In the genomic region with DNA sequence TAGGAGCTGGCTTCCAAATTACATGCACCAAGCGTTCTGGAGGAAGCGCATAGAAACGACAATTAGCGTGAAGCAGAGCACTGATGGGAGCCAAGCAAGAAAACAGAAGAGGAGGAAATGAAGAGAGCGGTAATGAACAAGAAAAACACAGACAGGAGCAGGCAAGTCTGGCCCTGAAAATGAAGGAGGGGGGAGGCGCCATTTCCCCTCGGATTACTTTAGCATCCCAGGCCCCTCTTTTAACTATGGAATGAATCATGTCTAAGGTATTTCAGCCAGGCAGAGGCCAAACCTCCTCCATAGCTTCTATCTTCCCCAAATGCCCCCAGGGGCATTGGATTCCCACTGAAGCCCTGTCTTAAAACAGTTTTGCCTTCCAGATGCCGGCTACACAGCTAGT, we compare ENCODE assay signal across 11 mouse cellular contexts.
DNase-seq lines count a peak whose midpoint lies in the region; ATAC-seq and TF ChIP-seq lines count a peak whose summit lies in the region.
"Had no signal": no experiment of that assay in that cellular context is flagged by ENCODE, and none has a peak within 500 bp of the region (broad histone marks: within the 10 kb centered on the region; RNA-seq: fewer than 3 reads in every experiment).

No protein-coding gene starts in this region.

- no peaks in the 10 kb centered on the region for H3K36me3 ChIP-seq in heart, embryonic 11.5 days (ENCODE audit: control insufficient read depth, insufficient read depth, low read length)
- no peaks in the 10 kb centered on the region for H3K36me3 ChIP-seq in limb, embryonic 11.5 days (ENCODE audit: control insufficient read depth, insufficient read depth, low read length)
- no peaks in the 10 kb centered on the region for H3K36me3 ChIP-seq in limb, embryonic 10.5 days
- no peaks in the 10 kb centered on the region for H3K36me3 ChIP-seq in hindbrain, postnatal 0 days (ENCODE audit: insufficient read depth, low read length)
- H3K36me3 ChIP-seq: liver, embryonic 13.5 days had no signal

- no peaks in the 10 kb centered on the region for H3K4me1 ChIP-seq in heart, embryonic 11.5 days (ENCODE audit: control insufficient read depth, insufficient read depth, low read length)
- H3K4me1 ChIP-seq in limb, embryonic 11.5 days (ENCODE audit: control insufficient read depth, insufficient read depth, low read length): no peaks in the 10 kb centered on the region
- peaks cover 6% of the 10 kb centered on the region for H3K4me1 ChIP-seq in limb, embryonic 10.5 days
- H3K4me1 ChIP-seq in hindbrain, postnatal 0 days (ENCODE audit: insufficient read depth, low read length): no peaks in the 10 kb centered on the region
- H3K4me1 ChIP-seq: liver, embryonic 13.5 days had no signal

- H3K27me3 ChIP-seq in heart, embryonic 11.5 days (ENCODE audit: control insufficient read depth, insufficient read depth, low read length): no peaks in the 10 kb centered on the region
- no peaks in the 10 kb centered on the region for H3K27me3 ChIP-seq in limb, embryonic 11.5 days (ENCODE audit: control insufficient read depth, insufficient read depth, low read length)
- no peaks in the 10 kb centered on the region for H3K27me3 ChIP-seq in limb, embryonic 10.5 days (ENCODE audit: low read depth, poor library complexity, severe bottlenecking)
- no peaks in the 10 kb centered on the region for H3K27me3 ChIP-seq in hindbrain, postnatal 0 days (ENCODE audit: insufficient read depth, low read length)
- H3K27me3 ChIP-seq: liver, embryonic 13.5 days had no signal

- no peak overlapping the region for H3K4me2 ChIP-seq in heart, embryonic 11.5 days
- H3K4me2 ChIP-seq in limb, embryonic 11.5 days (ENCODE audit: low read depth, severe bottlenecking): no peak overlapping the region
- no peak overlapping the region for H3K4me2 ChIP-seq in hindbrain, postnatal 0 days (ENCODE audit: low read depth, low read length)
- H3K4me2 ChIP-seq: liver, embryonic 13.5 days had no signal

- H3K9ac ChIP-seq in heart, embryonic 11.5 days (ENCODE audit: low read depth, low read length): no peak overlapping the region
- H3K9ac ChIP-seq in limb, embryonic 11.5 days (ENCODE audit: low read length): no peak overlapping the region
- H3K9ac ChIP-seq in hindbrain, postnatal 0 days (replicated peaks; ENCODE audit: low read length): no peak overlapping the region
- H3K9ac ChIP-seq: liver, embryonic 13.5 days had no signal

- peak overlapping the region; percentile 37; the same call in 1 of the 2 replicates for H3K27ac ChIP-seq in heart, embryonic 11.5 days (ENCODE audit: low read depth, low read length)
- no peak overlapping the region for H3K27ac ChIP-seq in limb, embryonic 11.5 days (replicated peaks; ENCODE audit: low read depth, low read length)
- no peak overlapping the region for H3K27ac ChIP-seq in limb, embryonic 10.5 days
- H3K27ac ChIP-seq in hindbrain, postnatal 0 days: no peak overlapping the region
- H3K27ac ChIP-seq: liver, embryonic 13.5 days had no signal

- intact Hi-C loops in heart, postnatal 25 days (cut with DNase I): no loop called here

- WGBS in heart, embryonic 11.5 days (ENCODE audit: insufficient replicate concordance): 46% methylated on average over 8 of the region's 8 CpGs
- 48% methylated on average over 8 of the region's 8 CpGs for WGBS in limb, embryonic 11.5 days
- WGBS in limb, embryonic 10.5 days: 62% methylated on average over 8 of the region's 8 CpGs
- WGBS in hindbrain, postnatal 0 days: 36% methylated on average over 8 of the region's 8 CpGs

- H3K4me3 ChIP-seq in heart, embryonic 11.5 days (ENCODE audit: low read depth, low read length): no peak overlapping the region
- no peak overlapping the region for H3K4me3 ChIP-seq in limb, embryonic 11.5 days (ENCODE audit: low read depth, low read length)
- no peak overlapping the region for H3K4me3 ChIP-seq in limb, embryonic 10.5 days
- no peak overlapping the region for H3K4me3 ChIP-seq in hindbrain, postnatal 0 days (ENCODE audit: low read length)
- H3K4me3 ChIP-seq: liver, embryonic 13.5 days had no signal

- no peak for TF ChIP-seq CTCF in hindbrain, postnatal 0 days (IDR thresholded peaks at IDR 0.05; ENCODE audit: low read depth)

- ATAC-seq in heart, embryonic 11.5 days (replicated peaks; ENCODE audit: insufficient number of reproducible peaks, low FRiP score, low TSS enrichment): 0 out of 2 replicates have a peak, but pooled peaks have one; percentile 26
- ATAC-seq in limb, embryonic 11.5 days (ENCODE audit: insufficient number of reproducible peaks, low FRiP score, low TSS enrichment, low read depth): no peak
- ATAC-seq in hindbrain, postnatal 0 days: no peak
- ATAC-seq: CD4-positive, CD25-positive, alpha-beta regulatory T cell, adult 4 months had no signal

- H3K9me3 ChIP-seq in heart, embryonic 11.5 days (replicated peaks; ENCODE audit: control insufficient read depth, low read length): no peaks in the 10 kb centered on the region
- no peaks in the 10 kb centered on the region for H3K9me3 ChIP-seq in limb, embryonic 11.5 days (ENCODE audit: control insufficient read depth, low read length)
- H3K9me3 ChIP-seq in limb, embryonic 10.5 days (replicated peaks): no peaks in the 10 kb centered on the region
- no peaks in the 10 kb centered on the region for H3K9me3 ChIP-seq in hindbrain, postnatal 0 days (ENCODE audit: low read length)
- H3K9me3 ChIP-seq: liver, embryonic 13.5 days had no signal

- no peak for DNase-seq in heart, postnatal 25 days (ENCODE audit: low spot score)
- peak; percentile 32 for DNase-seq in limb, embryonic 11.5 days (ENCODE audit: low spot score)
- DNase-seq in limb, embryonic 10.5 days (ENCODE audit: low spot score): no peak
- DNase-seq in embryo, embryonic 10.5 days (ENCODE audit: low spot score): peak; percentile 69
- peak; percentile 42 for DNase-seq in hindbrain, postnatal 0 days (ENCODE audit: low spot score)
- DNase-seq in cerebellum, adult 11-12 months: no peak
- DNase-seq in left cerebral cortex, adult 18-20 months (ENCODE audit: low spot score in 2 of 2): no peak
- DNase-seq: liver, embryonic 13.5 days; spleen, adult 18-20 months had no signal

Comparison
In these comparisons a context has a peak if more than half of its experiments do, and no peak if none do; other contexts are left out.
1. DNase-seq: peak in limb, embryonic 11.5 days (single experiment), embryo, embryonic 10.5 days (single experiment) and hindbrain, postnatal 0 days (single experiment); none in heart, postnatal 25 days (single experiment), limb, embryonic 10.5 days (single experiment), cerebellum, adult 11-12 months (single experiment) and left cerebral cortex, adult 18-20 months (0 of 2).